Mouse (Mus musculus) MEL (cell line): Measurements from ENCODE around the gene Pygb. TPM values are rescaled to one million over a fixed set of nuclear protein-coding genes. Genes with fewer than 3 reads are reported as not detected.

Experiments used
- DNase-seq: peaks from one replicate; pipeline ENCODE4 v3.0.0; 2011; ENCODE audit warnings: low read depth, low spot score
- H3K27ac ChIP-seq: 2 replicates; pipeline ENCODE4 v1.5.1; 2012; ENCODE audit warnings: low read depth, mild to moderate bottlenecking, control low read depth, low read length, moderate library complexity; ENCODE audit not compliant: control insufficient read depth
- H3K27me3 ChIP-seq, 2 experiments: fragments of 150-350 bp in 1 of 2; sonication (generic) in 1 of 2; 2 replicates each; pipeline ENCODE4 v1.6.1; 2012; ENCODE audit warnings: low read length in 2 of 2, mild to moderate bottlenecking in 2 of 2, improper control_type of control experiment in 1 of 2, moderate library complexity in 1 of 2; ENCODE audit not compliant: insufficient read depth in 2 of 2, control insufficient read depth in 1 of 2
- H3K36me3 ChIP-seq, 2 experiments: 2 replicates each; pipeline ENCODE4 v1.6.1; 2012 to 2014; ENCODE audit warnings: low read length in 2 of 2, improper control_type of control experiment in 1 of 2, inconsistent platforms in 1 of 2, mild to moderate bottlenecking in 1 of 2; ENCODE audit not compliant: insufficient read depth in 2 of 2, control insufficient read depth in 1 of 2
- H3K4me1 ChIP-seq, 2 experiments: fragments of 150-350 bp in 1 of 2; sonication (generic) in 1 of 2; 2 replicates each; pipeline ENCODE4 v1.6.1; 2012; ENCODE audit warnings: low read length in 2 of 2, improper control_type of control experiment in 1 of 2, mild to moderate bottlenecking in 1 of 2; ENCODE audit not compliant: insufficient read depth in 2 of 2, control insufficient read depth in 1 of 2
- H3K4me3 ChIP-seq, 2 experiments: fragments of 150-350 bp in 1 of 2; sonication (generic) in 1 of 2; 2 replicates each; pipeline ENCODE4 v1.5.1; 2012; ENCODE audit warnings: low read depth in 2 of 2, low read length in 2 of 2, mild to moderate bottlenecking in 2 of 2, moderate library complexity in 2 of 2, control low read depth in 1 of 2, improper control_type of control experiment in 1 of 2; ENCODE audit not compliant: control insufficient read depth in 1 of 2, insufficient read depth in 1 of 2
- H3K79me2 ChIP-seq: 2 replicates; pipeline ENCODE4 v1.6.1; 2012; ENCODE audit warnings: mild to moderate bottlenecking, low read length, moderate library complexity; ENCODE audit not compliant: control insufficient read depth, poor library complexity, insufficient read depth
- H3K9ac ChIP-seq: 2 replicates; pipeline ENCODE4 v1.6.1; 2012; ENCODE audit warnings: low read depth, mild to moderate bottlenecking, control low read depth, low read length, moderate library complexity; ENCODE audit not compliant: control insufficient read depth, poor library complexity, severe bottlenecking
- H3K9me3 ChIP-seq: fragments of 150-350 bp; sonication (generic); replicated peaks from 2 replicates; pipeline ENCODE4 v1.6.1; 2012; ENCODE audit warnings: mild to moderate bottlenecking, low read length, improper control_type of control experiment, moderate library complexity; ENCODE audit not compliant: insufficient read depth
- CHD1 ChIP-seq: IDR thresholded peaks from 2 replicates; pipeline ENCODE4 v1.6.1; 2012; ENCODE audit warnings: low read depth, mild to moderate bottlenecking, inconsistent platforms, low read length, improper control_type of control experiment
- CTCF ChIP-seq, 3 experiments: IDR thresholded peaks in 2 of 3; conservative IDR thresholded peaks in 1 of 3; 2 replicates each; pipeline ENCODE4 v1.5.1; 2011 to 2012; ENCODE audit warnings: low read length in 3 of 3, low read depth in 2 of 3, mild to moderate bottlenecking in 2 of 3, improper control_type of control experiment in 1 of 3, inconsistent platforms in 1 of 3, mixed read lengths in 1 of 3, moderate library complexity in 1 of 3; ENCODE audit not compliant: control insufficient read depth in 1 of 3, insufficient read depth in 1 of 3, poor library complexity in 1 of 3, severe bottlenecking in 1 of 3
- ELF1 ChIP-seq: IDR thresholded peaks from 2 replicates; pipeline ENCODE4 v1.6.1; 2014; ENCODE audit warnings: low read depth, mild to moderate bottlenecking, inconsistent platforms, low read length, improper control_type of control experiment, moderate library complexity
- GATA1 ChIP-seq: IDR thresholded peaks from 2 replicates; pipeline ENCODE4 v1.6.1; 2011; ENCODE audit warnings: low read depth, low read length, improper control_type of control experiment
- HCFC1 ChIP-seq: IDR thresholded peaks from 2 replicates; pipeline ENCODE4 v1.6.1; 2012; ENCODE audit warnings: low read depth, mild to moderate bottlenecking, inconsistent platforms, low read length, improper control_type of control experiment, moderate library complexity
- JUND ChIP-seq: IDR thresholded peaks from 2 replicates; pipeline ENCODE4 v1.6.1; 2011; ENCODE audit warnings: low read depth, mild to moderate bottlenecking, improper control_type of control experiment, low read length
- MAFK ChIP-seq: IDR thresholded peaks from 2 replicates; pipeline ENCODE4 v1.6.1; 2011; ENCODE audit warnings: low read depth, mild to moderate bottlenecking, low read length, improper control_type of control experiment, borderline replicate concordance
- MAX ChIP-seq: IDR thresholded peaks from 2 replicates; pipeline ENCODE4 v1.6.1; 2011; ENCODE audit warnings: low read length, improper control_type of control experiment
- MAZ ChIP-seq: IDR thresholded peaks from 2 replicates; pipeline ENCODE4 v1.6.1; 2012; ENCODE audit warnings: low read depth, mild to moderate bottlenecking, inconsistent platforms, low read length, improper control_type of control experiment
- MYB ChIP-seq: IDR thresholded peaks from 2 replicates; pipeline ENCODE4 v1.6.1; 2011; ENCODE audit warnings: mild to moderate bottlenecking, low read depth, low read length, improper control_type of control experiment
- POLR2AphosphoS5 ChIP-seq: IDR thresholded peaks from 2 replicates; pipeline ENCODE4 v1.6.1; 2012; ENCODE audit warnings: low read depth, borderline replicate concordance, mild to moderate bottlenecking, inconsistent platforms, low read length, moderate library complexity, mixed read lengths
- RAD21 ChIP-seq: IDR thresholded peaks from 2 replicates; pipeline ENCODE4 v1.6.1; 2011; ENCODE audit warnings: mild to moderate bottlenecking, low read depth, low read length, improper control_type of control experiment
- RCOR1 ChIP-seq: IDR thresholded peaks from 2 replicates; pipeline ENCODE4 v1.6.1; 2012; ENCODE audit warnings: low read depth, mild to moderate bottlenecking, inconsistent platforms, low read length, improper control_type of control experiment
- SIN3A ChIP-seq: IDR thresholded peaks from 2 replicates; pipeline ENCODE4 v1.6.1; 2012; ENCODE audit warnings: low read length, improper control_type of control experiment, inconsistent platforms
- SMC3 ChIP-seq: IDR thresholded peaks from 2 replicates; pipeline ENCODE4 v1.6.1; 2011; ENCODE audit warnings: low read depth, low read length, improper control_type of control experiment
- TAL1 ChIP-seq: IDR thresholded peaks from 2 replicates; pipeline ENCODE4 v1.6.1; 2012; ENCODE audit warnings: mild to moderate bottlenecking, inconsistent platforms, low read length, moderate library complexity, mixed read lengths
- TCF12 ChIP-seq: IDR thresholded peaks from 2 replicates; pipeline ENCODE4 v1.6.1; 2014; ENCODE audit warnings: low read depth, mild to moderate bottlenecking, inconsistent platforms, low read length, improper control_type of control experiment, moderate library complexity
- UBTF ChIP-seq: IDR thresholded peaks from 2 replicates; pipeline ENCODE4 v1.6.1; 2012; ENCODE audit warnings: low read depth, mild to moderate bottlenecking, inconsistent platforms, low read length, improper control_type of control experiment, moderate library complexity, borderline replicate concordance; ENCODE audit not compliant: insufficient read depth
- USF1 ChIP-seq: IDR thresholded peaks from 2 replicates; pipeline ENCODE4 v1.6.1; 2014; ENCODE audit warnings: low read depth, mild to moderate bottlenecking, inconsistent platforms, low read length, improper control_type of control experiment, moderate library complexity
- ZC3H11A ChIP-seq: IDR thresholded peaks from 2 replicates; pipeline ENCODE4 v1.6.1; 2012; ENCODE audit warnings: low read depth, mild to moderate bottlenecking, inconsistent platforms, low read length, improper control_type of control experiment
- polyA plus RNA-seq, 2 experiments: library from polyadenylated mRNA; stranded (reverse) in 1 of 2; unstranded in 1 of 2; fragments of >175 nt in 1 of 2; fragments of >200 nt in 1 of 2; gene quantifications; 2 replicates each; pipeline versions ENCODE4 v1.2.1 to v1.2.4; 2012; ENCODE audit warnings: low replicate concordance in 2 of 2, low read depth in 1 of 2; ENCODE audit not compliant: insufficient read length in 2 of 2, insufficient read depth in 1 of 2, missing spikeins in 1 of 2
- total RNA-seq: library from RNA; depleted of rRNA; stranded (reverse); fragments of 300-350 nt; gene quantifications from 2 replicates; pipeline ENCODE4 v1.2.3, GENCODE M21; 2012

The Pygb gene
- total and polyA plus RNA-seq, 3 experiments, result 19.0 to 26.5 TPM; not detected in 1

DNA sequence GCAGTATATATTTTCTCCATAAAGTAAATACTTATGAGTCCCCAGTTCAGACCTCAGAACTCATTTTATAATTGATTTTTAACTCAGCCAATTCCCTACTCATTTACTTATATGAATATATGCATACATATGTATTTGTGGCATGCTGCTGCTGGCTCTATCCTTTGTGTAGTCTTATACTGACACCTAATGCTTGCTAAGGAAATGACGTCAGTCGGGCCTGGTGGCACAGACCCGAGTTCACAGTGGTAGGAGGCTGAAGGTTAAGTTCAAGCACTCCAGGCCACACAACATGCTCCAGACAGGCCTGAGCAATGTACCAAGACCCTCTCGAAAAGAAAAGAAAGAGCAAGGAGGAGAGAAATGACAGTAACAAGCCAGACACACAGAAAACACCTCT lies 45.1 kb upstream of the Pygb start:
- no peaks in the 10 kb centered on the region for H3K36me3 ChIP-seq
- H3K79me2 ChIP-seq, result no peaks in the 10 kb centered on the region
- TF ChIP-seq RAD21 (peak; percentile 52), ZC3H11A (0 out of 2 replicates have a peak, but pooled peaks have one; percentile 31), GATA1 (no peak), USF1 (no peak), CTCF (IDR thresholded peaks at IDR 0.05 in 2 of 3, conservative IDR thresholded peaks at IDR 0.05 in 1 of 3; ENCODE audit: control insufficient read depth in 1 of 3, insufficient read depth in 1 of 3, low read depth in 2 of 3, low read length in 3 of 3, poor library complexity in 1 of 3, severe bottlenecking in 1 of 3) (peak in 1 of 3 experiments; percentile 50; a peak in 2 of 6 replicates), SMC3 (peak; percentile 42), RCOR1 (no peak), HCFC1 (no peak)
- peaks cover 0 to 1% of the 10 kb centered on the region in 2 experiments; a peak in 2 of 4 replicates for H3K27me3 ChIP-seq
- no peak overlapping the region for H3K4me3 ChIP-seq
- DNase-seq, result peak; percentile 28
- no peak overlapping the region for H3K27ac ChIP-seq
- H3K9me3 ChIP-seq, result no peaks in the 10 kb centered on the region
- H3K4me1 ChIP-seq, result no peaks in the 10 kb centered on the region
- H3K9ac ChIP-seq, result no peak overlapping the region

DNA sequence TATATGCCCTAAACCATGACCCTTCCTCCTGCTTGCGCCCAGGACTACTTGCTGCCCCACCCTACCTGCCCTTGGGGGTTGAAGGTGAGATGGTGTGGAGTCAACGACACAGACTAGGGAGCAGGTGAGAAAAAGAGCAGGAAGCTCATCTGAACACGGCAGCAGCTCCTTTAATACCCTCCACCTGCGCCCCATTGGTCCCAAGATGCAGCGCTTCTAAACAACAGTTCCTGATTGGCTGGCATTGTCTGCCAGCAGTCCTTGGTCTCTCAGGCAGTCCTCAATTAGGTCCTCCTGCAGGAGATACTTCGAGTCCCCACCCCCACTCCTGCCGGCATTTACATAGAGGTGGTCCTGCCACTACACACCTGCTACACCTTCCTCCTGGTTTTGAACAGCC lies 41.5 kb upstream of the Pygb start:
- Histone ChIP-seq H3K27me3 (peaks cover 0 to 1% of the 10 kb centered on the region in 2 experiments; a peak in 1 of 4 replicates), H3K27ac (no peak overlapping the region), H3K36me3 (peaks cover 0 to 3% of the 10 kb centered on the region in 2 experiments; a peak in 1 of 4 replicates)
- no peak for TF ChIP-seq TAL1
- no peak for TF ChIP-seq CHD1
- no peak for TF ChIP-seq MAX
- TF ChIP-seq SIN3A, result no peak
- TF ChIP-seq JUND, result no peak
- no peak for TF ChIP-seq GATA1
- no peak for TF ChIP-seq POLR2AphosphoS5
- TF ChIP-seq MYB, result no peak
- TF ChIP-seq ELF1, result no peak
- TF ChIP-seq TCF12, result no peak
- no peak for TF ChIP-seq MAFK
- TF ChIP-seq MAZ, result no peak
- no peak for TF ChIP-seq UBTF
- TF ChIP-seq, all 39 proteins: peak for 0
- H3K9me3 ChIP-seq, result no peaks in the 10 kb centered on the region
- DNase-seq, result no peak
- no peak overlapping the region for H3K9ac ChIP-seq
- peaks cover 5% of the 10 kb centered on the region for H3K79me2 ChIP-seq
- no peak overlapping the region for H3K4me3 ChIP-seq
- H3K4me1 ChIP-seq, result no peaks in the 10 kb centered on the region; a peak in 1 of 4 replicates
